Mouse (Mus musculus) heart, postnatal 14 days (tissue): ENCODE results near the gene Slc15a2. TPM values are rescaled to one million over a fixed set of nuclear protein-coding genes. Genes with fewer than 3 reads are reported as not detected.
A peak's percentile ranks its signal among the peaks of the same experiment; 100 is the strongest.

Experiments
- DNase-seq, 2 experiments: peaks; one replicate each; pipeline ENCODE4 v3.0.0; 2021 to 2022
- intact Hi-C: fragments of 180-260 bp; cut with DNase I; formaldehyde crosslinking; loops from one replicate; pipeline ENCODE4 v1.15.1; 2025
- total RNA-seq, 2 experiments: library from RNA; stranded (reverse); gene quantifications; 2 replicates each; pipeline ENCODE4 v1.2.3; 2021

The Slc15a2 gene
- total RNA-seq, 2 experiments from 2014 or later: 3.6 to 4.0 TPM

- intact Hi-C loops: no loop called here
- DNase-seq: no peak
Observed at GRCm38 (mm10) chr16:36771244-36771643, 13.5 kb downstream of the Slc15a2 start.

DNA sequence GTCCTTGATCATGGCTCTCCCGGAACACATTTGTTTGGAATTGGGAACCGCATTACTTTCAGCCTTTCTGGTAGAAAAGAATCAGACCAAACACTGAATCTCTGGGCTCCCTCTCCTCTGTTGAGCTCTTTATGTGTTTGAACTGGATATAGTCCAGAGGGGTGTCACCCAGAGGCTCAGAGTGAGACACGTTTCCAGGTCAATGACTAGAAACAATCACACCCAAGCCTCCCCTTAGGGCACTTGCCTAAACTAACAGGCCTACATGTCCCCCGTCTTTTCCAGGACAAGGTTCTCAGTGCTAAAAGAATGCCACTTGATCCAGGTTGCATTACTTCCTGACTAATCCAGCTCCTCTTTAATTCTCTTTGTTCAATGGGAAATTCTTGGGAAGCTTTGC, 13.9 kb downstream of the Slc15a2 start:
- no peak for DNase-seq
- intact Hi-C loops: no loop called here

- intact Hi-C loops: no loop called here
- peak in 1 of 2 experiments; percentile 6 for DNase-seq
Observed at GRCm38 (mm10) chr16:36770191-36770771, 14.5 kb downstream of the Slc15a2 start.

DNA sequence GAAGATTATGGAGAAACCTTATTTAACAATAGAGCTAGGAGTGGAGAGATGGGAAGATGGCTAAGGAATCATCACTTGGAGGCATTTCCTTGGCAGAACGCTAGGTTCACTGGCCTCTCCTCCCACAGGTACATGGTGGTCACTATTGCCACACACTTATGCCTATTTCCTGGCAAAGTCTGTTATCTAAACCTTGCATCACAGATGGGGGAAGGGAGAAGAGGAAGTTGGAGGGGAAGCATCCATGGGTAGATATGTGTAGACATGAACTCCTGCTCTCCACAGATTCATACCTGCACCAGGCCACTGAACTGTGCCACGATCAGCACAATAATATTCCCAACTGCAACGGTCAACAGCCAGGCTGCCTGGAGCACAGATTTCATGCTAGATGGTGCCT, 32.8 kb downstream of the Slc15a2 start:
- DNase-seq: no peak
- intact Hi-C loops: no loop called here

DNA sequence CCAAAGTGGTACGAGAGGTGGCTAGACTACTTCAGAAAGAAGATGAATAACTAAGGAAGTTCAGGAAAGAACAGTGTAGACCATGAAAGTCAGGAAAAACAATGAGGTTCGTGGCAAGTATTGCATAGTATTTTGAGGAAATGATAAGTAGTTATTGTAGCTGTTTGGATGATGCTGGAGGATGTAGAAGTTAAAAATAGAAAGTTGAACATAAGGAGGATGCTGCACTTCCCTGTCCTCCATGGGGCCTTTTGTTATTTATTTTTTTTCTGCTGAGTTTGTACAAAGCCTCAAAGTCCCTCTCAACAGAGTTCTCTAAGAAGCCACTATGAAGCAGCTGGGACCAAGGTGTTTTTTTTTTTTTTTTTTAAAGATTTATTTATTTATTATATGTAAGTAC, 37.0 kb downstream of the Slc15a2 start:
- DNase-seq: no peak
- intact Hi-C loops: no loop called here

GRCm38 (mm10) chr16:36747068-36747467, 37.7 kb downstream of the Slc15a2 start:
- no peak for DNase-seq
- intact Hi-C loops: no loop called here

DNA sequence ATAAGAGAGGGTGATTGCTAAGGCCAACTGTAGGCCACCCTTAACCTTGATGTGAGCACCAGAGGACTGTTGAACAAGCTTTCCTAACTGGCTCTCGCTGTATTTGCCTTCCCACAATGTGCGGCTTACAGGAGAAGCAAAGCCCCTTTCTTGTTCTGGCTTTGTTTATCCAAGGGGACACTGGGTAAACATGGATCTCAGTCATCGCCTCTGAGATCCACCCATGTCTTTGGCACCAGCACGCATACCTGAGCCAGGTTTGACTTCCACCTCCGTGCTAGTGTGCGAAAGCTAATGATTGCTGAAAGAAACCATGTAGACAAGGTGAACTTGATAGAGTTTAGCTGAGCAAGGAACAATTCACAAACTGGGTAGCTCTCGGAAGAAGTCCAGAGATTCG, 41.2 kb downstream of the Slc15a2 start:
- intact Hi-C loops: no loop called here
- DNase-seq: no peak

- DNase-seq: no peak
- intact Hi-C loops: no loop called here
Observed at GRCm38 (mm10) chr16:36739404-36739930, 45.3 kb downstream of the Slc15a2 start.

GRCm38 (mm10) chr16:36735421-36735820, 49.3 kb downstream of the Slc15a2 start:
- intact Hi-C loops: no loop called here
- DNase-seq: no peak

DNA sequence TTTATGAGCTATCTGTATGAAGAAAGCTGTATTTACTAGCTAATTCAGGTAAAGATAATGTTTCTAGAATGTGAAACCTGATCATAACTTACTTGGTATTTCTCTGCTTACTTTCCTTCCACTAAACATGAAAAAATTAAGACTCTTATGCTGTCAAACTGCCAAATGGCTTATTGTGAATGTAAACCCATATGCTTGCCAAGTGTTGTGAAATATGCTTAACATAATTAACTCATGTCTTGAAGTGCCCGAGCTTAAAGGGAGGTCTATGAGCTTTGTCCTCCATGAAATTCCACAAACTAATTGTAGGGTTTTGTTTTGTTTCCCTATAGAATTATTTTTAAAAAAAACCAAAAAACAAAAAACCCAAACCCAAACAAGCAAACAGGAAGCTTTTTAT, 50.9 kb downstream of the Slc15a2 start:
- DNase-seq: no peak
- intact Hi-C loops: no loop called here

DNA sequence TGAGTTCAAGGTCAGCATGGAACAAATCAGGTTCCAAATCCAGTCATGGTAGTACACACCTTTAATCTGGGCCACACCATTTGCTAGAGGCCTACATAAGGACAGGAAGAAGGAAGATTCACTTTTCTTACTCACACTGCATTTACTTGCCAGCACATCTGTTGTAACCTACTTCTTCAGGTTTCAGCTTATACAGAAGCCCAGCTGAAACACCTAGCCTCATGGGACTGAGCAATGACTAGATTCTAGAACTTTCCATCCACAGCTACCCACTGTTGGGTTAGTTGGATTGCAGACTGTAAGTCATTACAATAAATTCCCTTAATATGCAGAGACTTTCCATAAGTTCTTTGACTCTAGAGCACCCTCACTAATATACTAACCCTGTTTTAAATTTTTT, 52.2 kb downstream of the Slc15a2 start:
- intact Hi-C loops: no loop called here
- DNase-seq: no peak

DNA sequence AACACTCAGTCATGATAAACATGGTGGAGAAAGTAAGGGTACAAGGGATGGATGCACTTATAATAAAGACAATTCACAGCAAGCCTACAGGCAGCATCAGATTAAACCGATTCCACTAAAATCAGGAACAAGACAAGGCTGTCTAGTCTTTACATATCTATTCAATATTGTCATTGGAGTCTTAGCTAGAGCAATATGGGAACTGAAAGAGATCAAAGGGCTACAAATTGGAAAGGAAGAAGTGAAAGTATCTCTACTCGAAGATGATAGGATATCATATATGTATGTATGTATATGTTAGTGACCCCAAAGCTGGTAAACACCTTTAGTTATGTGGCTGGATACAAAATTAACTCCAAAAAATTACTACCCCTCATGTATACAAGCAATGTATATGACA, 55.8 kb downstream of the Slc15a2 start:
- intact Hi-C loops: loop anchor here (10.0 kb wide), 1 partner anchor 286 kb away; the partner anchor contains the start of gene Polq
- no peak for DNase-seq

GRCm38 (mm10) chr16:36723880-36724443, 60.8 kb downstream of the Slc15a2 start:
- DNase-seq: no peak
- intact Hi-C loops: loop anchor here (5.0 to 10.0 kb wide), 2 partner anchors 93 to 291 kb away; partner anchors contain the start of gene Polq

- DNase-seq: no peak
- intact Hi-C loops: loop anchor here (5.0 to 10.0 kb wide), 2 partner anchors 95 to 292 kb away; partner anchors contain the start of gene Polq
Observed at GRCm38 (mm10) chr16:36722739-36723138, 62.0 kb downstream of the Slc15a2 start.

DNA sequence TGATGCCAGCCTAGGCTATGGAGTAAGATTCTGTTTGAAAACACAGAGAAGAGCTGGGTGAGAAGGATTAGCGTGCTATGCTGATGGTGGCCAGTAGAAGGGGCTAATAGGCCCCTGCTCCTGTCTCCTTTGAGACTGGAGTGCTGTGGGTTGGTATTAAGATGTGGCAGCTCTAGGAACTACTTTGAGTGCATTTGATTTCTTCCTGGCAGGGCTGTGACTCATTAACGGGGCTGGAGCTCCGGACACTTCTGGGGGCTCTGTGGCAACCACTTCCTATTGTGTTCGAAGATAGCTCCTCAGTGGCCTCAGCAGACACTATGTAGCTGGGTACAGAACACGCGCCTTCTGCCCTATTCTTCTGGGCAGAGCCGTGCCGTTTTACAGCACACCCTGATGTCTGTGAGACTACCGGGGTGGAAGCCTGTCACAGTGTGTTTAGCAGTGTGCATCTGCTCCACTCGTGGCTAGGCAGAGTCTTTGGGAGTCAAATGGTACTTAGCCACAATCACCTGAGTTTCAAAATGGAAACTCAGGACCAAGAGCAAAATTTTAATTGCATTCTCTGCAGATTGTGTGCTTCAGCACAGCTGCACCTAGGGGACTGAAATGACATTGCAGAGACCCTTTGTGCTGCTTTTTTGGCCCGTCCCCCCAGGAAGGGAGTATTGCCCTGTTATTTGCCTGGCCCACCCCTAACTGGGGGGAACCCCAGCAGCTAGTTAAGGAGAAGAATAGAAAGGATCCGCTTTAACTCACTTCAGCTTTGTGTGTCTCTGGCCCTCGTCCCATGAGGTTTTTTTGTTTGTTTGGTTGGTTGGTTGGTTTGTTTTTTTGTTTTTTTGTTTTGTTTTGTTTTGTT, 64.3 kb downstream of the Slc15a2 start:
- no peak for DNase-seq
- intact Hi-C loops: loop anchor here (5.0 to 10.0 kb wide), 2 partner anchors 97 to 294 kb away; partner anchors contain the start of gene Polq

DNA sequence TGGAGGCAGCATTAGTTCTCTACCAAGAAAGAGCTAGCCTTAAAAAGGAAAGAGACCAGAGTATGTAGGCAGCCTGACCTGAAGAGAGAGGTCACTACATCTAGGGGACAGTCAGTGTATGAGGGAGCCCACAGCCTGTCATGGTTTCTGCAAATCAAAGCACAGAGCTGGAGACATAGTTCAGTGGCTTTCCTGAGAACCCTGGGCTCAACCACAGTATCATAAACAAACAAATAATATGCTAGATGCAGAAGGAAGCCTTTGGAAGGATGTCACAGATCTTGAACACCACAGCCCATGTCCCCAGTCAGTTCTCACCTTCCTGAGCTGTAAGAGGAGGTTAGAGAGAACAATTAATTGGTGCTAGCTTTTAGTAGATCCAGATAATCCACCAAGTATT, 66.1 kb downstream of the Slc15a2 start:
- no peak for DNase-seq
- intact Hi-C loops: no loop called here

DNA sequence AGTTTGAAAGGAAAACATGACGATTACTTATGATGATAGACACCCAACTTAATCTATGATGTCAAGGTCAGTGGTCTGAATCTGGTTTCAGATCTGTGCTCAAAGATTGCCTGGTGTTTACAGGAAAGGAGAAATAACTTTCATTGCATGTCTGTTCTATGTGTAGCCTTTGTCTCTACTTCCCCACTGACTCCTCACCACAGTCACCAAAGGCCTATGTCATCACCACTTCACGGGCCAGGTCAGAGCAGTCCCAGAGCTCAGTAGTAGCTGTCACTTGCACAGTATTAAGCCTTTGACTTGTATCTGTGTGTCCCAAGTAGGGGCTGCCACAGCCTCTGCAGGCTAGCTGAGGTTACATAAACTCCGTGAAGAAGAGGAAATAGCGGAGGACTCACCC, 67.3 kb downstream of the Slc15a2 start:
- intact Hi-C loops: no loop called here
- DNase-seq: no peak

DNA sequence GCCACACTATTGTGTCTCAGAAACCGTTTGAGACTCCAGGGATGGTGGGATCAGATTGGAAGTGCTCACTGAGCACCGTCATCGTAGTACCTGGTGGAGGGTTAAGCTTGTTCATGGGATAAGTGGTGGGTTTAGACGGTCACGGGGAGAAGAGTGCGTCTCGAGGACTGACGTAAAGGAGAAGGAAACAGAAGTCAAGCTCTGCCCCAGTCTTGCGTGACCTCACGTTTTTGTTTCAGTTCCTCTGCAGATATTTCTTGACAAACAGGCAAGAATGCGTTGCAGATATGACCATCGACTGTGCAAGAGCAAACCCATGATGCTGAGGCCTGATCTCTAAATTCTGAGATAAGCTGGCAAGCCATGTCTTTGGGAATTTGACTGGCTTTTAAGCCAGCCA, 73.0 kb downstream of the Slc15a2 start:
- intact Hi-C loops: loop anchor here (5.0 kb wide), 1 partner anchor 239 kb away; no protein-coding TSS in a partner anchor

DNA sequence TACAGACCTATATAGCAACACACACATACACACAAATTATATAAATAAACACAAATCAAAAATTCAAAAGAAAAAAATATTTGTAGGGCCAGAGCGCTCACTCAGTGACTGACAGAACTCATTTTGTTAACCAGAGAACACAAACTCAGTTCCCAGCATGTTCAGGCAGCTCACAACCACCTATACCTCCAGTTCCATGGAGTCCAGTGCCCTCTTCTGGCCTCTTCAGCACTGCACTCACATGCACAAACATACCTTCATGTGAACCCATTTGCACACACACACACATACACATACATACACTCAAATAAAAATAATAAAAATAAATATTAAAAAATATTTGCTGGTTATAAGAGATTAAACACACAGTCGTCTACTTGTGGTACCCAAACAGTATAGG, 74.0 kb downstream of the Slc15a2 start:
- DNase-seq: no peak

More for the DNA sequence above, 73.0 kb downstream of the Slc15a2 start:
- peak in 1 of 2 experiments; percentile 5 for DNase-seq

DNA sequence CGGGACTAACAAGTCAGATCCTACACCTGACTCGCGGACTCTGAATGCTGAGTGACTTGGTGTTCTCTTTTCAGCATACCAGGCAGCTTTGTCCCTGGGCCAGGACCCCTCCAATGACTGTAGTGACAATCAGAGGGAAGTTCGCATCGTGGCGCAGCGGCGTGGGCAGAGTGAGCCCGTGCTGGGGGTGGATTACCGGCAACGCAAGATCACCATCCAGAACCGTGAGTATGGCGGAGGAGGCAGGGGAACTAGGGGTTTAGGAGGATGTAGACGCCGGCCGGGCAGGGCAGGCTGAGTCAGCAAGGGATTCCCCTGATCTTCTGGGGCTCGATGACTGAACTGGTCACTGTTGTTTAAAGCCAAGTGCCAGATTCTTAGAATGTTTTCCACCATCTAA, 75.4 kb downstream of the Slc15a2 start:
- intact Hi-C loops: no loop called here
- DNase-seq: no peak

More for the DNA sequence above, 74.0 kb downstream of the Slc15a2 start:
- intact Hi-C loops: loop anchor here (5.0 kb wide), 1 partner anchor 238 kb away; no protein-coding TSS in a partner anchor

- intact Hi-C loops: no loop called here
- no peak for DNase-seq
Observed at GRCm38 (mm10) chr16:36708751-36709150, 76.0 kb downstream of the Slc15a2 start.
